ENCODE assay signal across 29 mouse cellular contexts in the genomic region with DNA sequence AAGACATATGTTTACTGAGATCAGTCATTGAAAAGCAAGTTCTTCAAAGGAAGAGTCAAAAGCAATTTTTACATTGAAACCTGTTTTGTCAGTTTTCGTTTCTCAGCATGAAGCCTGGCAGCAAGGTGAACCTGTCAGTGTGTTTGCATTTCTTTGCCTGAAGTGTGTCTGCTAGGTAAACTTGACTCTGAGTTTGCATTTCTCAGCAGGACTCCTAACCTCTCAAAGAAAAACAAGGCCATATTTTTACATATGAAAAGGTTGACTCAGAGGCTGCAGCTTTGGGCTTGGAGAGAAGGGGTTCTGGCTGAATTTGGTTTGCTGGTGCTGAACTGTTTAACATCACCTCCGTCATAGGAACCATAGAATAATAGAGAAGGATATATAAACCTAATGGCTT. TPM values are rescaled to one million over a fixed set of nuclear protein-coding genes. Genes with fewer than 3 reads are reported as not detected.
A peak's percentile ranks its signal among the peaks of the same experiment; 100 is the strongest.
DNase-seq lines count a peak whose midpoint lies in the region; ATAC-seq and TF ChIP-seq lines count a peak whose summit lies in the region.
"Had no signal": no experiment of that assay in that cellular context is flagged by ENCODE, and none has a peak within 500 bp of the region (broad histone marks: within the 10 kb centered on the region; RNA-seq: fewer than 3 reads in every experiment).

No protein-coding gene starts in this region.

- ATAC-seq in lung, embryonic 14.5 days (ENCODE audit: insufficient read depth), result no peak
- ATAC-seq in hindbrain, embryonic 12.5 days (ENCODE audit: low FRiP score), result no peak
- ATAC-seq: activated CD4-positive, CD25-positive, alpha-beta regulatory T cell, adult 4 months; CD4-positive, CD25-positive, alpha-beta regulatory T cell, adult 4 months; forebrain, embryonic 14.5 days; forebrain, embryonic 16.5 days had no signal

- TF ChIP-seq POLR2A in ES-Bruce4 (IDR thresholded peaks at IDR 0.05; ENCODE audit: insufficient read depth, low read length), result no peak

- peak; percentile 14 for DNase-seq in lung, embryonic 14.5 days
- no peak for DNase-seq in lung, adult 18-20 months
- DNase-seq in ES-E14 (ENCODE audit: low read depth, low spot score) (peak; percentile 22), WW6 (ENCODE audit: low read depth, low spot score) (peak; percentile 7)
- DNase-seq in layer of hippocampus, postnatal 36 days, result no peak
- DNase-seq in gastrocnemius, adult 8-10 months (ENCODE audit: low spot score in 2 of 2), result no peak
- DNase-seq: adrenal gland, adult 8-10 months; adrenal gland, postnatal 14 days; adrenal gland, postnatal 36 days; B cell, adult 2 months; cerebellum, adult 18-20 months; cerebellum, adult 8-10 months; cerebellum, adult 9-11 months; cerebellum, postnatal 14 days; cerebellum, postnatal 36 days; embryo, embryonic 11 days had no signal

- WGBS in lung, embryonic 14.5 days, result 27% methylated on average over 2 of the region's 2 CpGs
- WGBS in hindbrain, embryonic 12.5 days, result 23% methylated on average over 2 of the region's 2 CpGs

- no peaks in the 10 kb centered on the region for H3K36me3 ChIP-seq in lung, embryonic 14.5 days (ENCODE audit: insufficient read depth)
- no peaks in the 10 kb centered on the region for H3K36me3 ChIP-seq in ES-Bruce4 (ENCODE audit: control insufficient read depth, insufficient read depth, low read length, poor library complexity, severe bottlenecking)
- H3K36me3 ChIP-seq in ES-E14 (ENCODE audit: control insufficient read depth, insufficient read depth, low read length, poor library complexity, severe bottlenecking), result no peaks in the 10 kb centered on the region
- H3K36me3 ChIP-seq in hindbrain, embryonic 12.5 days, result no peaks in the 10 kb centered on the region
- H3K36me3 ChIP-seq: embryonic facial prominence, embryonic 13.5 days; embryonic facial prominence, embryonic 15.5 days; forebrain, embryonic 10.5 days; forebrain, embryonic 12.5 days had no signal

- in situ Hi-C loops in ES-E14 (cut with MboI; ENCODE audit: low sequenced_read_pairs in 2 of 2, unreplicated experiment in 2 of 2), result no loop called here

- H3K9me3 ChIP-seq in lung, embryonic 14.5 days (ENCODE audit: low read depth, low read length), result no peaks in the 10 kb centered on the region
- no peaks in the 10 kb centered on the region for H3K9me3 ChIP-seq in ES-Bruce4 (replicated peaks; ENCODE audit: control insufficient read depth, insufficient read depth, low read length, poor library complexity, severe bottlenecking)
- no peaks in the 10 kb centered on the region for H3K9me3 ChIP-seq in ES-E14 (ENCODE audit: control insufficient read depth, insufficient read depth, low read depth, low read length)
- 0 out of 2 replicates have a peak, but pooled peaks cover 4% of the 10 kb centered on the region for H3K9me3 ChIP-seq in hindbrain, embryonic 12.5 days (replicated peaks)
- H3K9me3 ChIP-seq: embryonic facial prominence, embryonic 15.5 days; forebrain, embryonic 12.5 days had no signal

- no peaks in the 10 kb centered on the region for H3K4me1 ChIP-seq in lung, embryonic 14.5 days (ENCODE audit: insufficient read depth)
- peaks cover 1% of the 10 kb centered on the region for H3K4me1 ChIP-seq in ES-Bruce4 (ENCODE audit: control insufficient read depth, insufficient read depth, low read length)
- no peaks in the 10 kb centered on the region for H3K4me1 ChIP-seq in ES-E14 (ENCODE audit: control insufficient read depth in 2 of 2, insufficient read depth in 2 of 2, low read length in 2 of 2, poor library complexity in 1 of 2)
- no peaks in the 10 kb centered on the region for H3K4me1 ChIP-seq in hindbrain, embryonic 12.5 days
- H3K4me1 ChIP-seq: embryonic facial prominence, embryonic 13.5 days; embryonic facial prominence, embryonic 15.5 days; forebrain, embryonic 10.5 days; forebrain, embryonic 12.5 days had no signal

- no peaks in the 10 kb centered on the region for H3K27me3 ChIP-seq in lung, embryonic 14.5 days (ENCODE audit: insufficient read depth, low read length)
- peaks cover 7% of the 10 kb centered on the region for H3K27me3 ChIP-seq in ES-Bruce4 (ENCODE audit: control insufficient read depth, insufficient read depth, low read length, poor library complexity, severe bottlenecking)
- no peaks in the 10 kb centered on the region for H3K27me3 ChIP-seq in hindbrain, embryonic 12.5 days
- H3K27me3 ChIP-seq: CH12.LX; embryonic facial prominence, embryonic 13.5 days; embryonic facial prominence, embryonic 15.5 days; forebrain, embryonic 12.5 days had no signal

- H3K27ac ChIP-seq in lung, embryonic 14.5 days (ENCODE audit: low read depth), result no peak overlapping the region
- H3K27ac ChIP-seq in ES-Bruce4 (ENCODE audit: insufficient read depth, low read length) (no peak overlapping the region), ES-E14 (ENCODE audit: insufficient read depth, low read depth, low read length, poor library complexity, severe bottlenecking) (no peak overlapping the region)
- H3K27ac ChIP-seq in hindbrain, embryonic 12.5 days, result no peak overlapping the region
- H3K27ac ChIP-seq: embryonic facial prominence, embryonic 13.5 days; embryonic facial prominence, embryonic 15.5 days; forebrain, embryonic 10.5 days; forebrain, embryonic 12.5 days had no signal

- H3K9ac ChIP-seq in lung, embryonic 14.5 days, result no peak overlapping the region
- H3K9ac ChIP-seq in ES-Bruce4 (ENCODE audit: low read depth, poor library complexity, severe bottlenecking), result no peak overlapping the region
- H3K9ac ChIP-seq in ES-E14 (ENCODE audit: insufficient read depth, low read depth, low read length, poor library complexity, severe bottlenecking), result no peak overlapping the region
- no peak overlapping the region for H3K9ac ChIP-seq in hindbrain, embryonic 12.5 days
- H3K9ac ChIP-seq: embryonic facial prominence, embryonic 13.5 days; embryonic facial prominence, embryonic 15.5 days; forebrain, embryonic 12.5 days had no signal

- TF ChIP-seq CTCF in lung, embryonic 14.5 days (IDR thresholded peaks at IDR 0.05; ENCODE audit: low read depth), result no peak
- TF ChIP-seq CTCF in ES-Bruce4 (IDR thresholded peaks at IDR 0.05; ENCODE audit: low read depth, low read length), result no peak

- peak; percentile 68 for TF ChIP-seq EP300 in ES-Bruce4 (IDR thresholded peaks at IDR 0.05; ENCODE audit: insufficient read depth, low read depth, low read length)

- H3K4me2 ChIP-seq in lung, embryonic 14.5 days, result no peak overlapping the region
- H3K4me2 ChIP-seq in hindbrain, embryonic 12.5 days (replicated peaks), result no peak overlapping the region
- H3K4me2 ChIP-seq: embryonic facial prominence, embryonic 13.5 days; embryonic facial prominence, embryonic 15.5 days; forebrain, embryonic 12.5 days had no signal

- no peak overlapping the region for H3K4me3 ChIP-seq in lung, embryonic 14.5 days (ENCODE audit: low read depth, low read length)
- H3K4me3 ChIP-seq in ES-Bruce4 (ENCODE audit: low read depth, low read length) (no peak overlapping the region), ES-E14 (ENCODE audit: insufficient read depth in 1 of 2, low read depth in 1 of 2, low read length in 2 of 2, poor library complexity in 1 of 2, severe bottlenecking in 1 of 2) (no peak overlapping the region)
- H3K4me3 ChIP-seq in hindbrain, embryonic 12.5 days, result no peak overlapping the region
- H3K4me3 ChIP-seq: embryonic facial prominence, embryonic 13.5 days; embryonic facial prominence, embryonic 15.5 days; erythroblast, embryonic 14.5 days; forebrain, embryonic 10.5 days; forebrain, embryonic 12.5 days had no signal

TF ChIP-seq in ES-E14, 5 proteins besides CTCF, POLR2A, EP300 and RAD21:
- TF ChIP-seq CHD2 (IDR thresholded peaks at IDR 0.05; ENCODE audit: low read depth, low read length) (0 out of 2 replicates have a peak, but pooled peaks have one; percentile 19), ZNF384 (IDR thresholded peaks at IDR 0.05; ENCODE audit: low read depth, low read length) (no peak), HCFC1 (IDR thresholded peaks at IDR 0.05; ENCODE audit: borderline replicate concordance, insufficient read depth, low read length) (no peak), MAFK (IDR thresholded peaks at IDR 0.05; ENCODE audit: insufficient read depth, low read depth, low read length) (no peak), ZC3H11A (IDR thresholded peaks at IDR 0.05; ENCODE audit: borderline replicate concordance, low read depth, low read length) (no peak)

RNA-seq across cellular contexts. Expression of gene Peg12, which starts 21.8 kb away (rescaled TPM):
- 38.2 and 39.8 TPM in 2 replicates for polyA plus RNA-seq in lung, embryonic 14.5 days (2014; fragmentation: Nextera tagmentation; extraction: Ambion mirVana)
- 3.0 and 3.7 TPM in 2 replicates for polyA plus RNA-seq in ES-Bruce4 (2011; ENCODE audit: insufficient read depth, insufficient read length, low read depth, missing spikeins)
- 2.1 and 2.8 TPM in 2 replicates for total RNA-seq in ES-E14 (2012; rRNA removed)
- total RNA-seq in layer of hippocampus, postnatal 36 days (2021), result under 1 TPM; 0.42 to 0.56 TPM
- 47.3 and 48.5 TPM in 2 replicates for polyA plus RNA-seq in hindbrain, embryonic 12.5 days (2016; fragmentation: Nextera tagmentation; extraction: Ambion mirVana)
- under 1 TPM; 0.11 to 0.31 (median 0.23) TPM for total RNA-seq in gastrocnemius, adult 8-10 months (2022)
- total RNA-seq: CH12.LX, MEL had no signal
- polyA plus RNA-seq: CD4-positive, CD25-positive, alpha-beta regulatory T cell, adult 4 months had no signal

Comparison
In these comparisons a context has a peak if more than half of its experiments do, and no peak if none do; other contexts are left out.
1. DNase-seq: peak in lung, embryonic 14.5 days (single experiment), ES-E14 (single experiment) and WW6 (single experiment); none in lung, adult 18-20 months (0 of 2), layer of hippocampus, postnatal 36 days (0 of 2) and gastrocnemius, adult 8-10 months (0 of 2).